31 mouse cellular contexts compared by ENCODE assay signal in the genomic region with DNA sequence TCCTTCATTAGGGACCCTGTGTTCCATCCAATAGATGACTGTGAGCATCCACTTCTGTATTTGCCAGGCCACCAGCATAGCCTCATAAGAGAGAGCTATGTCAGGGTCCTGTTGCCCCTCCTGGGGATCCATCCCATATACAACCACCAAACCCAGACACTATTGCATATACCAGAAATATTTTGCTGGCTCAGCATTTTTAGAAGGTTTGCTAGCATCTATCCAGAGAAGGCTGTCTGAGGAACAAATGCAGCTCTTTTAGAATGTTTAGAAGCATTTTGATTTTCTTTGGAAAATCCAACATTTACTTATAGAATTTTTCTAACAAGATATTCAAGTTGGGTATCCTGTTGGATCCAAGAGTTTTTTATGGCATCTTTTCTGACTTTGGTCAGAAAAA.
"Had no signal": no experiment of that assay in that cellular context is flagged by ENCODE, and none has a peak within 500 bp of the region (broad histone marks: within the 10 kb centered on the region; RNA-seq: fewer than 3 reads in every experiment).

No protein-coding gene starts in this region.

- H3K27me3 ChIP-seq: limb, embryonic 12.5 days; limb, embryonic 13.5 days; limb, embryonic 15.5 days; liver, embryonic 12.5 days; liver, embryonic 13.5 days; liver, embryonic 15.5 days; lung, embryonic 15.5 days; megakaryocyte, embryonic 14.5 days; midbrain, embryonic 12.5 days; midbrain, embryonic 13.5 days; midbrain, embryonic 15.5 days; neural tube, embryonic 12.5 days had no signal

- H3K9ac ChIP-seq: limb, embryonic 12.5 days; limb, embryonic 13.5 days; limb, embryonic 15.5 days; liver, embryonic 12.5 days; liver, embryonic 13.5 days; liver, embryonic 14.5 days; liver, embryonic 15.5 days; liver, postnatal 0 days; lung, embryonic 14.5 days; lung, embryonic 15.5 days; midbrain, embryonic 12.5 days; midbrain, embryonic 13.5 days; midbrain, embryonic 15.5 days; neural tube, embryonic 12.5 days had no signal

- H3K4me1 ChIP-seq: limb, embryonic 10.5 days; limb, embryonic 12.5 days; limb, embryonic 13.5 days; limb, embryonic 15.5 days; liver, embryonic 12.5 days; liver, embryonic 13.5 days; liver, embryonic 15.5 days; lung, embryonic 15.5 days; megakaryocyte, embryonic 14.5 days; midbrain, embryonic 10.5 days; midbrain, embryonic 12.5 days; midbrain, embryonic 13.5 days; midbrain, embryonic 15.5 days; neural tube, embryonic 12.5 days had no signal

- H3K36me3 ChIP-seq: limb, embryonic 10.5 days; limb, embryonic 12.5 days; limb, embryonic 13.5 days; limb, embryonic 15.5 days; liver, embryonic 12.5 days; liver, embryonic 13.5 days; liver, embryonic 15.5 days; lung, embryonic 15.5 days; midbrain, embryonic 10.5 days; midbrain, embryonic 12.5 days; midbrain, embryonic 13.5 days; midbrain, embryonic 15.5 days; neural tube, embryonic 12.5 days had no signal

- ATAC-seq: liver, embryonic 12.5 days; liver, postnatal 0 days; lung, postnatal 0 days; midbrain, embryonic 13.5 days; midbrain, embryonic 15.5 days; midbrain, embryonic 16.5 days had no signal

- DNase-seq: left cerebral cortex, postnatal 4 days; liver; liver, embryonic 13.5 days; liver, postnatal 0 days; lung, adult 18-20 months; lung, adult 2 months; lung, embryonic 14.5 days; lung, postnatal 10 days; lung, postnatal 36 days; lung, postnatal 4 days; midbrain, embryonic 14.5 days had no signal

- H3K4me3 ChIP-seq: limb, embryonic 10.5 days; limb, embryonic 12.5 days; limb, embryonic 13.5 days; limb, embryonic 15.5 days; liver, embryonic 12.5 days; liver, embryonic 13.5 days; liver, embryonic 15.5 days; lung, embryonic 15.5 days; megakaryocyte, embryonic 14.5 days; midbrain, embryonic 10.5 days; midbrain, embryonic 12.5 days; midbrain, embryonic 13.5 days; midbrain, embryonic 15.5 days; myocyte; neural tube, embryonic 12.5 days had no signal

- H3K4me2 ChIP-seq: limb, embryonic 12.5 days; limb, embryonic 13.5 days; limb, embryonic 15.5 days; liver, embryonic 11.5 days; liver, embryonic 12.5 days; liver, embryonic 13.5 days; liver, embryonic 15.5 days; lung, embryonic 14.5 days; lung, embryonic 15.5 days; midbrain, embryonic 11.5 days; midbrain, embryonic 12.5 days; midbrain, embryonic 13.5 days; midbrain, embryonic 15.5 days; neural tube, embryonic 12.5 days had no signal

- H3K9me3 ChIP-seq: limb, embryonic 10.5 days; limb, embryonic 12.5 days; limb, embryonic 13.5 days; limb, embryonic 15.5 days; liver, embryonic 12.5 days; liver, embryonic 13.5 days; liver, embryonic 15.5 days; lung, embryonic 15.5 days; megakaryocyte, embryonic 14.5 days; midbrain, embryonic 10.5 days; midbrain, embryonic 12.5 days; midbrain, embryonic 13.5 days; midbrain, embryonic 15.5 days; neural tube, embryonic 12.5 days had no signal

- H3K27ac ChIP-seq: limb, embryonic 10.5 days; limb, embryonic 12.5 days; limb, embryonic 13.5 days; limb, embryonic 15.5 days; liver, embryonic 12.5 days; liver, embryonic 13.5 days; liver, embryonic 14.5 days; liver, embryonic 15.5 days; lung, embryonic 15.5 days; macrophage; midbrain, embryonic 10.5 days; midbrain, embryonic 12.5 days; midbrain, embryonic 13.5 days; midbrain, embryonic 15.5 days; neural tube, embryonic 12.5 days had no signal
